Mouse (Mus musculus) lung, embryonic 15.5 days (tissue): ENCODE measurements around the gene Atp4a. TPM values are rescaled to one million over a fixed set of nuclear protein-coding genes. Genes with fewer than 3 reads are reported as not detected.
A peak's percentile ranks its signal among the peaks of the same experiment; 100 is the strongest.
"Not testable (repeated sequence)": the region's sequence is repeated elsewhere in the genome, so short reads cannot be mapped to it uniquely, and the experiment has no call there.

Source experiments
- ATAC-seq: fragments of 200-750 bp; cut with Nextera tagmentation; 2 replicates; pipeline ENCODE4 v1.8.0; 2017; ENCODE audit warnings: moderate number of reproducible peaks, borderline replicate concordance; ENCODE audit not compliant: low FRiP score, low TSS enrichment; ENCODE audit errors: extremely low read depth
- H3K27ac ChIP-seq: fragments of 300-500 bp; sonication (generic); 2 replicates; pipeline ENCODE4 v1.5.1; 2015; ENCODE audit warnings: moderate library complexity, mild to moderate bottlenecking, inconsistent platforms
- H3K27me3 ChIP-seq: fragments of 300-500 bp; sonication (generic); 2 replicates; pipeline ENCODE4 v1.6.1; 2015; ENCODE audit warnings: inconsistent platforms
- H3K36me3 ChIP-seq: fragments of 300-500 bp; sonication (generic); 2 replicates; pipeline ENCODE4 v1.6.1; 2015; ENCODE audit warnings: inconsistent platforms
- H3K4me1 ChIP-seq: fragments of 300-500 bp; sonication (generic); 2 replicates; pipeline ENCODE4 v1.6.1; 2015; ENCODE audit warnings: inconsistent platforms
- H3K4me2 ChIP-seq: fragments of 300-500 bp; sonication (generic); 2 replicates; pipeline ENCODE4 v1.6.1; 2015; ENCODE audit warnings: inconsistent platforms, mild to moderate bottlenecking, moderate library complexity
- H3K4me3 ChIP-seq: fragments of 300-500 bp; sonication (generic); 2 replicates; pipeline ENCODE4 v1.5.1; 2015; ENCODE audit warnings: mild to moderate bottlenecking, inconsistent platforms
- H3K9ac ChIP-seq: fragments of 300-500 bp; sonication (generic); 2 replicates; pipeline ENCODE4 v1.6.1; 2015; ENCODE audit warnings: inconsistent platforms
- H3K9me3 ChIP-seq: fragments of 300-500 bp; sonication (generic); 2 replicates; pipeline ENCODE4 v1.6.1; 2016; ENCODE audit warnings: inconsistent platforms
- WGBS: fragments of 180-500 bp; shearing (Covaris S2); methylation state at CpG from one replicate; pipeline ENCODE4 v1.1.7; 2015; 5-methylcytosine and 5-hydroxymethylcytosine counted together
- polyA plus RNA-seq: library from polyadenylated mRNA; unstranded; fragments of >200 nt; fragmentation: Nextera tagmentation; extraction: Ambion mirVana; gene quantifications from 2 replicates; pipeline ENCODE4 v1.2.1, GENCODE M21; 2015

Gene Atp4a
- polyA plus RNA-seq, 1 experiment from 2014 or later = 0.41 TPM

GRCm38 (mm10) chr7:30706214-30706882, 5.7 kb upstream of the Atp4a start:
- Histone ChIP-seq H3K9me3 (no peaks in the 10 kb centered on the region), H3K27me3 (no peaks in the 10 kb centered on the region), H3K27ac (no peak overlapping the region), H3K4me1 (no peaks in the 10 kb centered on the region), H3K4me3 (no peak overlapping the region), H3K36me3 (no peaks in the 10 kb centered on the region), H3K9ac (no peak overlapping the region), H3K4me2 (no peak overlapping the region)
- 38% methylated on average over 8 of the region's 8 CpGs for WGBS
- no peak for ATAC-seq

DNA sequence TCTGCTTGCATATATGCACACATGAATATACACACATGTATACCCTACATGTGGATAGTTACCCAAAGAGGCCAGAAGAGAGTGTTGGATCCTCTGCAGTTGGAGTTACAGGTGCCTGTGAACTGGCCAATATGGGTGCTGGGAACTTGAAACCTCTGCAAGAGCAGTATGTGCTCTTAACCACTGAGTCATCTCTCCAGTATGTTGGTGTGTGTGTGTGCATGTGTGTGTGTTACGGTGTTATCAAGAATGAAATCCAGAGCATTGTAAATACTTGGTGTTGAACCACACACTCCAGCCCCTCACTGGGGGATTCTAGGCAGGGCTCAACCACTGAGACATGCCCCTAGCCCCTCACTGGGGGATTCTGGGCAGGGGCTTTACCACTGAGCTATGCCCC, 4.6 kb upstream of the Atp4a start:
- no peak for ATAC-seq
- Histone ChIP-seq H3K4me2 (no peak overlapping the region), H3K27me3 (no peaks in the 10 kb centered on the region), H3K4me1 (no peaks in the 10 kb centered on the region), H3K4me3 (no peak overlapping the region), H3K27ac (no peak overlapping the region), H3K9me3 (no peaks in the 10 kb centered on the region), H3K36me3 (no peaks in the 10 kb centered on the region), H3K9ac (no peak overlapping the region)
- 63% methylated on average over 1 of the region's 1 CpGs for WGBS

GRCm38 (mm10) chr7:30717006-30717715, 5.2 kb downstream of the Atp4a start:
- H3K4me2 ChIP-seq = peak overlapping the region; percentile 64
- peak overlapping the region; percentile 19; the same call in 1 of the 2 replicates for H3K9ac ChIP-seq

DNA sequence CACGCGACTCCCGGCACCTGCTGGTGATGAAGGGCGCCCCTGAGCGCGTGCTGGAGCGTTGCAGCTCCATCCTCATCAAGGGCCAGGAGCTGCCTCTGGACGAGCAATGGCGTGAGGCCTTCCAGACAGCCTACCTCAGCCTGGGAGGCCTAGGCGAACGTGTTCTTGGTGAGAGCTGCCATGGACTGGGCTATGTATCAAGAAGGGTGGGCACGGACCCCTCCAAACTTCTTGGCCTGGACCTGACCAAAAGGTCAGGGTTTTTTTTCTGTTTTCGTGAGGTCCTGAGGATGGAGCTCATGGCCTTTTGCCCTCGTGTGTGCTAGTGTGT, 5.7 kb downstream of the Atp4a start:
- no peak overlapping the region for H3K9ac ChIP-seq
- H3K27ac ChIP-seq = no peak overlapping the region
- H3K9me3 ChIP-seq = no peaks in the 10 kb centered on the region
- WGBS = 11% methylated on average over 14 of the region's 14 CpGs
- H3K4me2 ChIP-seq = peak overlapping the region; percentile 64
- H3K27me3 ChIP-seq = peaks cover 26% of the 10 kb centered on the region
- peak overlapping the region; percentile 33 for H3K4me3 ChIP-seq
- H3K4me1 ChIP-seq = peaks cover 12% of the 10 kb centered on the region
- no peaks in the 10 kb centered on the region for H3K36me3 ChIP-seq
- no peak for ATAC-seq

More at GRCm38 (mm10) chr7:30717006-30717715, 5.2 kb downstream of the Atp4a start:
- 2% methylated on average over 43 of the region's 43 CpGs for WGBS
- Histone ChIP-seq H3K4me3 (peak overlapping the region; percentile 33), H3K36me3 (no peaks in the 10 kb centered on the region), H3K27me3 (peaks cover 26% of the 10 kb centered on the region), H3K27ac (no peak overlapping the region), H3K4me1 (peaks cover 12% of the 10 kb centered on the region), H3K9me3 (no peaks in the 10 kb centered on the region)
- peak; percentile 94 for ATAC-seq

- no peak overlapping the region for H3K4me3 ChIP-seq
- no peak overlapping the region for H3K9ac ChIP-seq
- H3K27me3 ChIP-seq = peaks cover 26% of the 10 kb centered on the region
- H3K9me3 ChIP-seq = no peaks in the 10 kb centered on the region
- H3K4me2 ChIP-seq = no peak overlapping the region
- no peaks in the 10 kb centered on the region for H3K36me3 ChIP-seq
- no peak overlapping the region for H3K27ac ChIP-seq
- WGBS = 86% methylated on average over 5 of the region's 5 CpGs
- H3K4me1 ChIP-seq = peaks cover 12% of the 10 kb centered on the region
- no peak for ATAC-seq
These were observed 7.7 kb downstream of the Atp4a start for GRCm38 (mm10) chr7:30719669-30720068.

GRCm38 (mm10) chr7:30721286-30721685, 9.3 kb downstream of the Atp4a start:
- no peak for ATAC-seq
- H3K27me3 ChIP-seq = peaks cover 19% of the 10 kb centered on the region

GRCm38 (mm10) chr7:30723274-30723953, 11.4 kb downstream of the Atp4a start:
- ATAC-seq = no peak
- no peak overlapping the region for H3K27ac ChIP-seq
- WGBS = 57% methylated on average over 6 of the region's 6 CpGs
- no peak overlapping the region for H3K4me2 ChIP-seq
- H3K4me1 ChIP-seq = peaks cover 5% of the 10 kb centered on the region
- no peaks in the 10 kb centered on the region for H3K9me3 ChIP-seq
- no peak overlapping the region for H3K9ac ChIP-seq
- H3K36me3 ChIP-seq = peaks cover 4% of the 10 kb centered on the region; the same call in 1 of the 2 replicates
- no peaks in the 10 kb centered on the region for H3K27me3 ChIP-seq
- no peak overlapping the region for H3K4me3 ChIP-seq

More at GRCm38 (mm10) chr7:30721286-30721685, 9.3 kb downstream of the Atp4a start:
- Histone ChIP-seq H3K27ac (no peak overlapping the region), H3K9me3 (no peaks in the 10 kb centered on the region), H3K9ac (no peak overlapping the region), H3K36me3 (no peaks in the 10 kb centered on the region), H3K4me3 (no peak overlapping the region), H3K4me2 (no peak overlapping the region), H3K4me1 (peaks cover 12% of the 10 kb centered on the region)
- 82% methylated on average over 7 of the region's 7 CpGs for WGBS

DNA sequence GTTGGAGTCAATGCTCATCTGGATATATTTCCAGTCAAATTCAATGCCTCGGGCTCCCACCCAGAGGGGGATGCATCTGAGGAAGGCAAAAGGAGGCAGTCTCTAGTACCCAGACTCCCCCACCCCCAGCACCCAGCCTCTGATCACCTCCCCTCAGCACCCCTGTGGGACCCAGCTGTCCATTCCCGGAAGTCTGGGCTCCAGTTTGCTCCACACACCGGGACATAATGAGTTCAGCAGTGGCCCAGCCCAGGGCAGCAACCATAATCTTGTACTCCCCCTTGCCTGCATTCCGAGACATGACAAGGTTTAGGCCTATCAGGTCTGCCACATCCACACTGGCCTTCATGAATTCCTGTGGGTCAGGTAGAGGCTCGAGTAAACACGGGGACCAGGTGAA, 16.2 kb downstream of the Atp4a start:
- Histone ChIP-seq H3K27me3 (no peaks in the 10 kb centered on the region), H3K4me2 (peak overlapping the region; percentile 76), H3K36me3 (peaks cover 9% of the 10 kb centered on the region), H3K4me3 (peak overlapping the region; percentile 76), H3K9me3 (no peaks in the 10 kb centered on the region), H3K4me1 (peaks cover 16% of the 10 kb centered on the region), H3K27ac (no peak overlapping the region), H3K9ac (peak overlapping the region; percentile 81)
- 66% methylated on average over 6 of the region's 6 CpGs for WGBS
- no peak for ATAC-seq

DNA sequence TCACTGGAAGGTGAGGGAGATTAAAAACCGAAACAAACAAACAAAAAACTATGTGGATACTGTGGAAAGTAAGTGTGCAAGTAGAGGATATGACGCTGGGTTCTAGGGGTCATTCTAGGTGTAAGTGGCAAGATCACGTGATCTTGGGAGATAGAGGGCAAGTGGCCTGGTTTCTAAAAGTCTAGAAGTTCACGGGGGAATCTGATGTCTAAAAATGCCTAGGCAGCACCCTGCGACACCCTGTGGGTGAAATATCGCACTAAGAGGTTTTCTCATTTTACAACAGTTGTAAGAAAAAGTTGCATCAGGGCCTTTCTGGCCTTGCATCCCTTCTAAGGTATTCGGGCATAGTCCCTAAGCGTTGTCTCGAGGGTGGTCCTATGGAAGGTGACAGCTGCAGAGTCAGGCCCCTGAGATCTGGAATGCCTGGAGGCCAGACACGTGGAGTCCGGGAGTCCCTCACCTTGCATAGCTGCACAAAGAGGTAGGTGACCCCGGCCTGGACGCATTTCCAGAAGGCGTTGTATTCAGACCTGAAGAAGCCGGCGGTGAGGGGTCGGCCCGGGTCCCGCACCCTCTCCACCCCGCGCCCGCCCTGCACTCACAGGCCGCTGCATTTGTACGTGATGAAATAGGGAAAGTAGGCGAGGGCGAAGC, 16.9 kb downstream of the Atp4a start:
- Histone ChIP-seq H3K4me1 (peaks cover 16% of the 10 kb centered on the region), H3K36me3 (peaks cover 9% of the 10 kb centered on the region), H3K4me2 (peak overlapping the region; percentile 76), H3K27ac (no peak overlapping the region), H3K4me3 (peak overlapping the region; percentile 76), H3K9ac (peak overlapping the region; percentile 81), H3K9me3 (no peaks in the 10 kb centered on the region), H3K27me3 (no peaks in the 10 kb centered on the region)
- ATAC-seq = peak; percentile 43; the same call in 1 of the 2 replicates
- 6% methylated on average over 26 of the region's 26 CpGs for WGBS

DNA sequence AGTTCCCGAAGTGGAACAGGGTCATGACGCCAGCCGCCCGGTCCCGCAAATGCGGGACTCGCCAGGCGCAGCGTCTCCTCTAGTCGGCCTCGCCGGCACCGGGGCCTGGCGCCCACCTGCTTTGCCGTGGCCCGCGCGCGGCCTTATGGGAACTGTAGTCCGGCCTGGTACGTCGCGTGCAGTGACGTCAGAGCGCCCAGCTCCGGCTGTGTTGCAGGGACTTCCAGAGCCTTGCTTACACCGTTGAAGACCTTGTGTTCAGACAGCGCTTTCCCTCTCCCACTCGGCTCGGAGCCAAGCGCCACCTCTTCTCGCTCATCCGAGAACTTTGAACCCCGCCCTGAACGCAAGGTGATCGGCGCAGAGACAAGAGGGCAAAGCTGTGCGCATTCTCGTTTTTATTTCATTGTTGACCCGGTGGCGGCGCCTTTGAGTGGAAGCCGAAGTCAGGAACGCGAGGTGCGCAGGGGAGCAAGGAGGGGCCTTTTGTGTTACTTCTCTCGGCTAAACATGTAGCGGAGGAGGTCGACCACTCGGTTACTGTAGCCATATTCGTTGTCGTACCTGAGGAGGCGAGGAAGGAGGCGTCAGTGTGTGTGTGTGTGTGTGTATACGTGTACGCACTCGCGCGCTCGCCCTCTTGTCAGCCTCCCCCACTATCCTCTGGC, 17.5 kb downstream of the Atp4a start, which contains the start of gene Tmem147:
Tmem147 (minus strand) TSS at position 145 of the 668 bp plus-strand sequence.
- no peaks in the 10 kb centered on the region for H3K9me3 ChIP-seq
- under 1% methylated on average over 60 of the region's 60 CpGs for WGBS
- peaks cover 9% of the 10 kb centered on the region for H3K36me3 ChIP-seq
- ATAC-seq = peak; percentile 97
- peaks cover 16% of the 10 kb centered on the region for H3K4me1 ChIP-seq
- peak within 1 kb of the TSS; percentile 60 for H3K27ac ChIP-seq
- no peaks in the 10 kb centered on the region for H3K27me3 ChIP-seq
- H3K4me3 ChIP-seq = peak within 1 kb of the TSS; percentile 76
- H3K9ac ChIP-seq = peak within 1 kb of the TSS; percentile 81
- H3K4me2 ChIP-seq = peak within 1 kb of the TSS; percentile 76

DNA sequence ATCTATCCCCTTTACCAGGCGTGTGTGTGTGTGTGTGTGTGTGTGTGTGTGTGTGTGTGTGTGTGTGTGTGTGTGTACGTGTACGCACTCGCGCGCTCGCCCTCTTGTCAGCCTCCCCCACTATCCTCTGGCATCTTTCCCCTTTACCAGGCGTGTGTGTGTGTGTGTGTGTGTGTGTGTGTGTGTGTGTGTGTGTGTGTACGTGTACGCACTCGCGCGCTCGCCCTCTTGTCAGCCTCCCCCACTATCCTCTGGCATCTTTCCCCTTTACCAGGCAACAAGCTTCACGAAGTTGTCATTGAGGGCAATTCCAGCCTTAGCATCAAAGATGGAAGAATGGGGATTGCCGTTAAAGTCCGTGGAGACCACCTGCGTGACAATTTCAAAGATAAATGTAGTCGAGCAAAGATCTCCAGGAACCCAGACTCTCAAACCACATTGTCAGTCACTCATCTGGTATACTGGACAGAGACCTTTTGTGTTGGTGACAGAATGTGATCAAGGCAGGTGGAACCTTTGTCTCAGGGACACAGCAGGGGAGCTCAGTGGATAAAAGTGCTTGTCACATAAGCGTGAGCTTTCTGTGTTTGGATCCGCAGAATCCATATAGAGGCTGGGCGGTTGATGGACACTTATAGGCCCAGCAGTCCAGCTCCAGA, 18.2 kb downstream of the Atp4a start:
- not testable (repeated sequence) for ATAC-seq, H3K27me3 ChIP-seq, H3K36me3 ChIP-seq, H3K9me3 ChIP-seq
- Histone ChIP-seq H3K4me2 (peak overlapping the region; percentile 76), H3K4me3 (peak overlapping the region; percentile 76), H3K9ac (peak overlapping the region; percentile 81), H3K4me1 (peaks cover 16% of the 10 kb centered on the region), H3K27ac (peak overlapping the region; percentile 60)
- WGBS = 22% methylated on average over 14 of the region's 22 CpGs
